Mouse (Mus musculus) megakaryocyte-erythroid progenitor cell, adult 5-6 weeks (primary cell): ENCODE results near the gene Slc48a1. TPM values are rescaled to one million over a fixed set of nuclear protein-coding genes. Genes with fewer than 3 reads are reported as not detected.

Experiments
- ATAC-seq: replicated peaks from 2 replicates; pipeline ENCODE4 v1.8.0; 2016; ENCODE audit warnings: mild to moderate bottlenecking, inconsistent platforms; ENCODE audit not compliant: severe bottlenecking, poor library complexity, low FRiP score, low TSS enrichment
- total RNA-seq, 2 experiments: library from RNA; stranded (forward) in 1 of 2; stranded (reverse) in 1 of 2; fragments of 200-1000, 215-1000 nt in 1 of 2; fragments of >200 nt in 1 of 2; fragmentation: Nextera tagmentation in 1 of 2; gene quantifications; 2 replicates each; pipeline ENCODE4 v1.2.3; 2014 to 2017

Gene Slc48a1
- total RNA-seq, 2 experiments from 2014 or later: 72.6 to 112 TPM

DNA sequence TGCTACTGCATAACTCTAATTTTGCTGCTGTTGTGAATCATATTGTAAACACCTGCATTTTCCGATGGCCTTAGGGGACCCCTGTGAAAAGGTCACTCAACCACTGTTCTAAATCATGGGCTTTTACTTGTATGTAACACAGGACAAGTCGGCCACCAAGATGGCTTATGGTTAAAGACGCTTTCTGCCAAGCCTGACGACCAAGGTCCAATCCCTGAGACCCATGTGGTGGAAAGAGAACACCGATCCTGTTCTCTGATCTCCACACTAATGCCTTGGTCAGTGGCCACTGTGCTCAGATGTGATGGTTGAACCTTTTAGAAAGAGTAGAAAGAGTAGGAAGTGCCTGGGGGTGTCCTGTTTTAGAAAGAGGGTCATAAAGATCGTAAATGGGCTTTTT lies 1.4 kb upstream of the Slc48a1 start:
- ATAC-seq: no peak

GRCm38 (mm10) chr15:97779576-97779975 lies 1.3 kb downstream of the Slc48a1 start:
- ATAC-seq: no peak

GRCm38 (mm10) chr15:97780611-97781031 lies 2.3 kb downstream of the Slc48a1 start:
- no peak for ATAC-seq

GRCm38 (mm10) chr15:97781961-97782748 lies 3.8 kb downstream of the Slc48a1 start:
- ATAC-seq: no peak

DNA sequence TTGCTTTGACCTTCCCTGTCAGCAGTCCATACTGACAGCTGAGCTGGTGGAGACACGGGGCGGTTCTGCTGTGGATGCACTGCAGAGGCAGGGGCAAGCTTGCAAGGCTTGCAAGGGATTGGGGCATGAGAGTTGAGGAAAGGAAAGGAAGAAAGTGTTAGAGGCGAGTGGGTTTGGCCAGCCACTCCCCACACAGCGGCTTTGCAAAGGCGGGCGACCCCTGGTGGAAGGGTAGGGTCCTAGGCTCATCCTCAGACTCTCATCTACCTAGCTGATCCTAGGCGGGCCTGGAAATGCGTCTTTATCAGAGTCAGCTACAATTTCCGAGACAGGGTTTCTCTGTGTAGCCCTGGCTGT lies 4.4 kb downstream of the Slc48a1 start:
- peak; percentile 44 for ATAC-seq

DNA sequence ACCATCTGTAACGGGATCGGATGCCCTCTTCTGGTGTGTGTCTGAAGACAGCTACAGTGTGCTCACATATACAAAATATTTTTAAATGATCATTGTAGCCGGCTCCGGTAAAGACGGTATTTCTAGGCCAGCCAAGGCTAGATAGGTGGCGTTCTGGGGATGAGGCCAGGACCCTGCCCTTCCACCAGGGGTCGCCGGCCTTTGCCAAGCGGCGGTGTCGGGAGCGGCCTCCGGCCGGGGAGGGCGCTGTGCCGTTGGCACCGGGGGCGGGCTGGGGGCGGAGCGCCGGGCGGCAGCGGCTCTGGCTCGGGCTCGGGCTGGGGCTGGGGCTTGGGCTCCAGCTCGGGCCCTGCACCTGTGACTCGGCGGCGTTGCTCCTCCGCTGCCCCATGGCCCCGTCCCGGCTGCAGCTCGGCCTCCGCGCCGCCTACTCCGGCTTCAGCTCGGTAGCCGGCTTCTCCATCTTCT lies 5.8 kb downstream of the Slc48a1 start:
- ATAC-seq: peak; percentile 45

GRCm38 (mm10) chr15:97784561-97785161 lies 6.3 kb downstream of the Slc48a1 start:
- 0 out of 2 replicates have a peak, but pooled peaks have one; percentile 5 for ATAC-seq

DNA sequence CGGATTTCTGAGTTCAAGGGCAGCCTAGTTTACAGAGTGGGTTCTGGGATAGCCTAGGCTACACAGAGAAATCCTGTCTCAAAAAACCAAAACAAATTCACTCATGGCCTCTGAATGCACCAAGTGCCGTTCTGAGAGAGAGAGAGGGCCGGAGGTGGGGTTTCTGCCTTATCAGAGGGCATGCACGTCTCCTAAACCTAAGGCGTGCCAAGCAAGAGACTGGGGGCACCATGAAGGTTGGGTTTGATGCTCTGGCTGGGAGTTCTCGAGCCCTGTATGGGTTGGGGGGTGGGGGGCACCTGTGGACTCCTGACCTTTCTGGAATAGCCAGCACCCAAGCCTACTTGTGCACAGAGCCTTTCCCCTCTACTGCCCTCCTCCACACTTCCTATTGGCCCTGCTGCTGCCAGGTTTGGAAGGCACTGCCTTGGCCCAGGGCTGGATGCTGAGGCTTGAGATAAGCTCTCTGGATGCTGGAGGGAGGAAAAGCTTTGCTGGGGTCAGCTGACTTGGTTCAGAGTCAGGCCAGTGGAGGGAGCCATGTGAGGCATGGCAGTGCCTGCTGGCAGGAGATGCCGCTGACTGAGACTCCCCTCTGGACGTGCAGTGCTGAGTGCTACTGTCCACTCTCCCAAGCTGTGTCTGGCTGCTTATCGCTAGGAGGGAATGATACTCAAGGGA lies 7.6 kb downstream of the Slc48a1 start:
- ATAC-seq: peak; percentile 74

GRCm38 (mm10) chr15:97786412-97787112 lies 8.2 kb downstream of the Slc48a1 start:
- no peak for ATAC-seq

- no peak for ATAC-seq
Measured at GRCm38 (mm10) chr15:97787148-97787798, 9.0 kb downstream of the Slc48a1 start.

DNA sequence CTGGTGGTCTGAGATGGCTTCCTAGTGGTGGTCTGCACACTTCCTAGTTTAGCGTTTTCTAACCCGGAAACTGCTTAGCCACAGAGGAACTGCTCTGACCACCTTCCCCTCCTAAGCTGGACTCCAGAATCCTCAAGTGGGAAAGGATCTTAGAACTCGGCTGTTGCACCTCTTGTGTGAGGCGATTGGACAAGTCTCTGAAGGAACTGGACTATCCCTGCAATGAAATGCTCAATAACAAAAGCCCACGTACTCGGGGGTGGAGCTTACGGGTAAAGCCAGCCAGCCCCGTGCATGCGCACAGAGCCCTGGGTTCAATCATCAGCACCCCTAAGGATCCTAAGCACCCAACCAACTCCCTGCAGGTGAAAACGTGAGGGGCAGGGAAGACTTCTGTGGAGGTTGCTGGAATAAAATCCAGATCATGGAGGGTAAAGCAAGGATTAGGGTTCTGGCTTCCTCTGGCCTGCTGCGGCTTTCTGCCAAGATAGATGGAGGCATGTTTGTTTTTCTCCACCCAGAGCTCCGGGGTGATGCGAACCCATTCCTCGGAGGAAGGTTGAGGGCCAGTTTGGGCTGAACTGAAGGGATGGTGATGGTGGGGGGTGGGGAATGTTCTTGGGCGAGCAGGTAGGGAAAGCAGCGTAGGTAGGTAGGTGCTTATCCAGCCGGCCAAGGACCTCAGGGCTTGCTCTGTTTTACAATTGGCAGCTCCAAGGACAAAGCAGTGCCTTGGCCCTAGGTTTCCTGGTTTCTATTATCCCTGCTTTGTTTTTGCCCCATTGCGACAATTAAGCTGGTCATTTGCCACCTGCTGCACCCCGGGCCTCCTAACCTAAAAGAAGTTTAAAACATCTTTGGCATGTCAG lies 9.7 kb downstream of the Slc48a1 start:
- no peak for ATAC-seq

GRCm38 (mm10) chr15:97788821-97789220 lies 10.5 kb downstream of the Slc48a1 start:
- ATAC-seq: no peak

GRCm38 (mm10) chr15:97789761-97790505 lies 11.6 kb downstream of the Slc48a1 start:
- ATAC-seq: no peak

DNA sequence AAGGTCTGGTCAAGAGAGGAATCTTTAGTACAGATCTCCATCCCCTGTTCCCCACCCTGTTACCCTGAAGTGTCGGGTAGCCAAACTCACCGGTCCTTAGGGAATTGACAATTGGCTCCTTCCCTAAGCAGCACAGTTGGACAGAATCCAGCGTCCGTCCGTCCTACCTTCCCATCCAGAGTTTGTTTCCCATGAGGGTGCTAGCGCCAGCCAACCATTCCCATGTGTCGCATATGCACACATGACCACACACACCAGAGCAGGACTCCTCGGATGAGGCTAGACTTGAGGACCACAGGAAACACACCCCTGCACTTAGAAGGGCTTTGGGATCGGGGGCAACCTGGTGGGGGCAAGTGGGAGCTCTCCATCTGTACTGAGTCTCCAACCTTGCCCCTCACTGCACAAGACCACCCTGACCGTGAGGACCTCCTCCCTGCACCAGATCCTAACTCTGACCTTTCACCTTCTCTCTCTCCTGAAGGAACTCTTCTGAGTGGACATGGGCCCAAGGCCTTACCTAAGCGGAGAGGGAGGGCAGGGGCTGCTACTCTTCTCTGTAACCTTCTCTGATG lies 12.9 kb downstream of the Slc48a1 start:
- no peak for ATAC-seq

DNA sequence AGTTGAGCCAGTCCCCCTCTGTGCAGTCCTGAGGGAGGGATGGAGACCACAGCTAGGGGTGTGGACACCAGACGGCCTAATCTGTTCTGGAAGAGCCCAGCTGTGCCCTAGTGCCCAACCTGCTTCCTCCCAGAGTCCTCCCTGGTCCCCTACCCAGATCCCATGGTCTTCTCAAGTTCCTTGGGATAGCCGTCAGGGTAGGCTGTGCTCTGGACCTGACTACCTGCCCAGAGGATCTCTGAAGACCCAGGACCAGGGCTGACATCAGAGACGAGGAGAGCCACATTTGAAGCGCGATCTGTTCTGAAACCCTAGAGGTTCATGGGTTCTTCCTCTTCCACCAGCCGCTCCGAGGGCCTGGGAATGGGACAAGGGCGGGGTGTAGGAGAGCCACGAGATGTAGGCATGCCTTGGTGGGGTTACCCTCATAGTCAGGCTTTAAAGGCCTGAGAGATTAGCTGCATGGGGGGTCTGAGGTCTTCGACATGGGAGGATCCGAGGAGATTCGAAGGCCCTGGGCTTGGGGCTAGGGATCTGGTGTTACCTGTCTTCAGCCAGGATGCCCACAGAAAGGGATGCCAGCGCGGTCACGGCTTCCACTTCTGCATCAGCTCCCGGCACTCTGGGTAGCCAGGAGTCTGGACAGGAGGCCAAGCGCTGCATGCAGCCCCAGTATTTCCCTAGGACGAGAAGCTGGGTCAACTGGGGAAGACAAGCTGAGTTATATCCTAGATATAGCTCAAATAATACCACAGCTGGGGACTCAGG lies 15.2 kb downstream of the Slc48a1 start:
- no peak for ATAC-seq

DNA sequence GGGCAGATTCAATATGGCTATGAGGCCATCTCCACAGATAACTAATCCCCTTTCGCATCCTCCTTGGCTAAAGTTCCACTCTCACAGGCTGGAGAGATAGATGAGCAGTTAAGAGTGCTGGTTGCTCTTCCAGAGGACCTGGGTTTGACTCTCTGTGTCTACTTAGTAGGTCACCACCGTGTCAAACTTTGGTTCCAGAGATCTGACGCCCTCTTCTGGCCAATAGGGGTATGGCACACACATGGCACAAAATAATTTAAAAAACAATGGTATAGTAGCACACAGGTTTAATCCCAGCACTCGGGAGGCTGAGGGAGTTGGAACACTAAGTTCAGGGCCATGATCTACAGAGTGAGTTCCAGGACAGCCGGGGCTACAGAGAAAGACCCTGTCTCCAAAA lies 15.9 kb downstream of the Slc48a1 start:
- no peak for ATAC-seq
